Mouse (Mus musculus) retina, embryonic 14.5 days (tissue): ENCODE data around the gene Vkorc1l1.
"Not testable (repeated sequence)": the region's sequence is repeated elsewhere in the genome, so short reads cannot be mapped to it uniquely, and the experiment has no call there.

Experiments used
- DNase-seq: peaks from one replicate; pipeline ENCODE4 v3.0.0-alpha.2; 2015; ENCODE audit warnings: low spot score

Gene Vkorc1l1

DNA sequence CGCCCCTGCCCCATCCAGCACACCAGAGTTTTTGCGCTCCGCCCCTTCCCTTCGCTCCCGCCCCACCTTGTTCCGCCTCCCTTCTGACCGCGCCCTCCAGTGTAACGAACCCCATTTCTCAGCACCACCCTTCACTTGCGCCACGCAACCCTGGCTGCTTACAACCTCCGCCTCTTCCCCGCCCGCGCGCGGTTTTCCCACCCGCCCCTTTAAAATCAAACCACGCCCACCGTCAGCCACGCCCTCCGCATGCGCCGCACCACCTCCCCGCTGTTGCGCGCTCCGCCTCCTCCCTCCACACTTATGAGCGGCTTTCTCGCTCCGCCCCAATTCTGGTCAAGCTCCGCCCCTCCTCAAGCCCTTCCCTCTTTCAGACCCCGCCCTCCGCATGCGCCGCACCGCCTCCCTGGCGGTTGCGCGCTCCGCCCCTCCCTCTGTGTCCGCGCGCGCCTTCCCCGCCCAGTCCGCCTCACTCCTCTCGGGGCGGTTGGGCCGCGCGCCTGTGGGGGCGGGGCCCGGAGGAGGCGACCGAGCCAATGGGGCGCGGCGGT, at the start of gene Vkorc1l1:
Gene Vkorc1l1 (plus strand): TSS at position 476 of the 551 bp plus-strand sequence.
- DNase-seq, result peak; percentile 99

DNA sequence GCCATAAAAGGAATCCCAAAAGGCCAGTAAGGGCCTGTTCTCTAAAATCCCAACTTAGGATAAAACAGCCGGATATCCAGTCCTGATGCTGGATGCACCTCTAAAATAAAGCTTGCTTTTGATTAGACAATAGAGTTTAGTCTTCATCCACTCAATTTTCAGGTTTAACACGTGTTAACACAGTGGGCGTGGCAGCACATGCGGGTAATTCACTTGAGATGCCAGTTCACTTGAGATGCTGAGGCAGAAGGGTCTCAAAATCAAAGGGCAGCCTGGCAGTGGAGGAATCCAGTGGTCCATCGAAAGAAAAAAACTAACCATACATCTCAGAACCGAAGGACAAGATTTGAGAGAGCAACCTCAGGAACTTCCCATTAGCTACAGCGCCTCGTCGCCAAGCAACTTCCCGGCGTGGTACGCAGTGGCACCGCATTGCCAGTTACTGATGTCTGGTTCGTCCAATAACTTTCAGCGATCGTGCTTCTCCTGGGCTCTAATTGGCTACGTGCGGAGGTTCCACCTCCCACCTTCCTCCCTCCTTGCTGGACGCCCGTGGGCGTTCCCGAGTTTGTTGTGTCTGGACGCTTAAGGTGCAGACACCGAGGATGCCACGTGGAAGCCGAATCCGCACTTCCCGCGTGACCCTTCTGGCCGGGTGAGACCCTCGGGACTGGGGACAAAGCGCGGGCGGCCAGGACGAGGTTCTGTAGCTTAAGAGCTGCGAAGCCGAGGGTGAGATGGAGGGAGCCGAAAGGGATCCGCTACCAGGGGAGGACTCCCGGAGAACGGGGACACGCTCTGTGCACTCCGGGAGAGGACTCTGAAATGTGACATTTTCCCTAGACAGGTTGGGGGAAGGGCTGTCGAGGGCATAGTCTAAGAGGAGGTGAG, 46.3 kb upstream of the Vkorc1l1 start, which contains the start of gene Zbed5:
Gene Zbed5 (plus strand): TSS at position 526 of the 891 bp plus-strand sequence.
- peak; percentile 97 for DNase-seq

DNA sequence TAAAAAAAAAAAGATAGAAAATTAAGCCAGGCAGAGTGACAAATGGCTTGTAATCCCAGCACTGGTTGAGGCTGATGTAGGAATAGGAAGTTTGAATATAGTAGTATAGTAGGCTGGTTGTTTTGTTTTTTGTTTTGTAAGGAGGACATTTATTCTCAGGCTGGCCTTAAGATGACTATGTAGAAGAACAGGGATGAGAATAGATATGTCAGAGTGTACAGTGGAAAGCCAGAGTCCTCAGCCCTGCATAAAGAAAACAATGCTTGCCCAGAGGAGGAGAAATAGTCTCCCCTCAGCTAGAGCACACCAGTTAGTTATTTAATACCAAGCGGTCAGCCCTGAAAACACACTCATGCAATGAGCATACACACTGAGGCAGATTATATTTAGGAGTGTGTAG, 43.3 kb upstream of the Vkorc1l1 start, which contains the start of gene Phkg1:
Gene Phkg1 (minus strand): TSS at position 101 of the 400 bp plus-strand sequence.
- no peak for DNase-seq

DNA sequence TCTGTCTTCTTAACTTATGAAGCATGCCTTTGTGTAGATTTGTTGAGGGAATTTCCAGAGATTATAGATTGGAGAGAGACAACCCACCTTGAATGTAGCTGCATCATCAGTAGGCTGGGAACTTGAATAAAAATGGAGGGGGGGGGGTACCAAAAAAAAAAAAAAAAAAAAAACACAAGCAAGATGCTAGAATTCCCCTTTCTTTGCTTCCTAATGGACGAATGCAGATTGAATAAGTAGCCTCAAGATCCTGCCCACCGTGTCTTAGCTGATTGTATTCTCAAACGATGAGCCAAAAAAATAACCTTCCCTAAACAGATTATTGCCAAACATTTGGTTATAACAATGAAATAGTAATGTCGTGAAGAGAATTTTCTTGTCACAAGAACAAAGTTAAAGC, 34.0 kb upstream of the Vkorc1l1 start:
- no peak for DNase-seq

DNA sequence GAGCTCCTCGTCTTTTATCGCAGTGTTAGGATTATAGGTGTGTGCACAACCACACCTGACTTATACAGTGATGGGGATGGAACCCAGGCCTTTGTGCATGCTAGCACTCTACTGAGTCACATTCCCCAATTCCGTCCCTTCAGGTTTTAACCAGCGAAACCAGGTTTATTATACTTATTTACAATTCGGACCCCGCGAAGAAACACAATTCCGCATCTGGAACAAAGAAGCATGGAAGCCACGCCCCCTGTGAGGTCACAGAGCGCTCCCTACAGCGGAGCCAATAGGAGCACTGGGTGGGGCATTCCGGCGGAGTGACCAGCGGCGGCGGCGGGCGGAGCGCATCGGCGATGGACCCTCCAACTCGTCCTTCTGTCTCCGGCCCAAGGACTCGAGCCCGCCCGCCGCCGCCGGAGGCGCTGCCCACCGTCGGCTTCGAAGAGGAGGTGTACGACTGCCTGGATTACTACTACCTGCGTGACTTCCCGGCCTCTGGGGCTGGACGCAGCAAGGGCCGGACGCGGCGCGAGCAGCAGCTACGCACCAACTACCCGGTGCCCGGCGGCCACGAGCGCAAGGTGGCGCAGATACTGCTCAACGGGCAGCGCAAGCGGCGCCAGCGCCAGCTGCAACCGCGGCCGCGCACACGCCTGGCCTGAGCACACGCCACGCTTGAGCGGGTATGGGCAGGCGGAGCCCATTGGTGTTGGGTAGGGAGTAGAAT, 33.4 kb upstream of the Vkorc1l1 start, which contains the start of gene Nupr1l:
Gene Nupr1l (plus strand): TSS at position 299 of the 724 bp plus-strand sequence.
- DNase-seq, result peak; percentile 97

DNA sequence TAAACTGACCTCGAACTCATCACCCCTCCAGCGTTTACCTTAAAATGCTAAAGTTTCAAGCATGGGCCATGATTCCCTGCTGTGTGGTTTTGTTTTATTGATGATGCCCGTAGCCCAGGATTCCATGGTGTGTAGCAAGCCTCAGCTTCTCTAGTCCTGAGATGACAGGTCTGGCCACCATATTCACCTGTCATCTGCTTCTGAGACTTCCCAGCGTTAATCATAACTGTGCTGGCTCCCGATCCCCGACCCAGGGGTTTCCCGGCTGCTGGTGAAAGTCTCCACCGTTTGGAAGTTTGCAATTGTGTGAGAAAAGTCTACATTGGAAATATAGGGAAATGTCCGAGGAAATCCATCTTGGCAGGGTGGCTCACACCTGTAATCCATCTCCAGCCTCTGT, 32.6 kb upstream of the Vkorc1l1 start:
- no peak for DNase-seq

DNA sequence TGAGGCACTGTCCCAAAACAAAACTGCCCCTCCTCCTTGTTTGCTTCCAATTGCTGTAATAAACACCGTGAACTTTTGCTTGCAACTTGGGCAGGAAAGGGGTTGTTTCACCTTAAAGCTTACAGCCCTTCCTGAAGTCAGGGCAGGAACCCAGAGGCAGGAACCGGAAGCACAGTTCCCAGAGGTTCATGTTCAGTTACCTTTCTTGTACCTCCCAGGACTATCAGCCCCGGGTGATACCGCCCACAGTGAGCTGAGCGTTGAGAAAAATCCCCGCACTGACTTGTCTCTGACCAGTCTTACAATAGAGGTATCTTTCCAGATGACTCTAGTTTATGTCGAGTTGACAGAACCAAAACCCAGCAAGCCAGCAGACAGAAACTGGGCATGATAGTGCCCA, 32.2 kb upstream of the Vkorc1l1 start:
- DNase-seq, result no peak

DNA sequence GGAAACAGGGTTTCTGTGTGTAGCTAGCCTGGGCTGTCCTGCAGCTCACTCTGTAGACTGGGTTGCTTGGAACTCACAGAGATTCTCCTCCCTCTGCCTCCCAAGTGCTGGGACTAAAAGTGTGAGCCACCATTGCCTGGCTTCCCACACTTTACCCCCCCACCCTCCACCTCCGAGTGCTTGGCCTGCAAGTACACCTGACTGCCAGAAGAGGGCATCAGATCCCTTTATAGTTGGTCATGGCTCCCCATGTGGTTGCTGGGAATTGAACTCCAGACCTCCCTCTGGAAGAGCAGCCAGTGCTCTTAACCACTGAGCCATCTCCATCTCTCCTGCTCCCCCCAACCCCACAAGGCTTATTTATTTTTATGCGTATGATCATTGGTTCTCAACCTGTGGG, 27.7 kb upstream of the Vkorc1l1 start:
- DNase-seq, result peak; percentile 42

DNA sequence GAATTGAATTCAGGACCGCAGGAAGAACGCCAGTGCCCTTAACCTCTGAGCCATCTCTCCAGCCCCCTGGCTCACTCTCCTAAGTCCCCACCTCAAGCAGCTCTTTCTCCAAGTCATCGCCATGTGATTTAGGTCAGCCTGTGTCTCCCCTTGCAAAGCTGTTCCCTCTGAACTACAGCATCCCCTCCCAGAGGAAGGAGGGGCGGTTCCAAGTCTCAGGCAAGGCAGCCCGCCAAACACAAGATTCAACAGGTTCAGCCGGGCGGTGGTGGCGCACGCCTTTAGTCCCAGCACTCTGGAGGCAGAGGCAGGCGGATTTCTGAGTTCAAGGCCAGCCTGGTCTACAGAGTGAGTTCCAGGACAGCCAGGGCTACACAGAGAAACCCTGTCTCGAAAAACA, 26.3 kb upstream of the Vkorc1l1 start:
- not testable (repeated sequence) for DNase-seq

DNA sequence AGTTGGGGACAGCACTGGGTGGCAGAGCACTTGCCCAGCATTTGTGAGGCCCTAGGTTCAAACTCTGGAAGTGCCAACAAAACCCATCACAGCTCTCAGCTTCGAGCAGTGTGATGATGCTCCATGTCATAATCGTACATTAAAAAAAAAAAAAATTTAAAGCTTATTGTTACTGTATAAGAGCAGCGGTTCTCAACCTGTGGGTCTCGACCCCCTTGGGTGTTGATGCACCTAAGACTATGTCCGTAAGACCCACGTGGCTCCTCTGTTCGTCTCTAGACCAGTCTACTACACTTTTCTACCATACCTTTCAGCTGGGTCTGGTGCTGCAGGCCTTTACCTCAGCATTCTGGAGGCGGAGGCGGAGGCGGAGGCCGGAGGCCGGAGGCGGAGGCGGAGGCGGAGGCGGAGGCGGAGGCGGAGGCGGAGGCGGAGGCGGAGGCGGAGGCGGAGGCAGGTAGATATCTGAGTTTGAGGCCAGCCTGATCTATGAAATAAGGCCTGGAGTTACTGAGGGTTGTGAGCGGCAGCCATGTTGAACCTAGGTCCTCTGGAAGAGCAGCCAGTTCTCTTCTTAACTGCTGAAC, 23.6 kb upstream of the Vkorc1l1 start:
- DNase-seq, result no peak

DNA sequence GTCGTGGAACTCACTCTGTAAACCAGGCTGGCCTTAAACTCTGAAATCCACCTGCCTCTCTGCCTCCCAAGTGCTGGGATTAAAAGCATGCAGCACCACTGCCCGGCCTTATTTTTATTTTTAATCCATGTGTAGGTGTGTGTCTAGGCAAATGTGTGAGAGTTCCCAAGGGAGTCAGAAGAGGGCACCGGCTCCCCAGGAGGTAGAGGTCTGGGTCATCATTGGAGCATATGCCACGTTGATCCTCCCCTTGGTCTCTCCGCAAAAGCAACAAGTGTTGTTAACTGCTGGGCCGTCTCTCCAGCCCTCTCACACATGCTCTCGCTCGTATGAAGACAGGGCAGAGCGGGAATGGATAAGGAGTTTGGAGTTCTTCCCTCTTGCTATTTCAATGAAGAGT, 23.0 kb upstream of the Vkorc1l1 start:
- no peak for DNase-seq

DNA sequence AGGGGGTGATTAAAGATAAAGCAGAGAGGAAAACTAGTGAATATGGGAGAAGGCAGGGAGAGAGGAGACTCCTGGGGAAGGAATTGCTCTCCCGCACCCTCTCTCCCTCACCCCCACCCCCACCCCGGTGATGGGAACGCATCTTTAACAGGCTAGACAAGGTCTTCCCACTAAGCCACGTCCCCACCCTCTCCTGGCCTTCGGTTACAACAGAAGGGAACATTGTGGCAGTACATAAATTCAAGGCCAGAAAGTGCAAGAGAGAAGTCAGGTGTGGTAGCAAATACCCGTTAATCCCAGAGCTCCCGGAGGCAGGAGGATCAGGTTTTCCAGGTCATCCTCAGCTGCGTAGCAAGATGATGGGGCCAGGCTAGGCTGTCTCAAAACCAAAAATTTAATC, 22.4 kb upstream of the Vkorc1l1 start:
- DNase-seq, result no peak

DNA sequence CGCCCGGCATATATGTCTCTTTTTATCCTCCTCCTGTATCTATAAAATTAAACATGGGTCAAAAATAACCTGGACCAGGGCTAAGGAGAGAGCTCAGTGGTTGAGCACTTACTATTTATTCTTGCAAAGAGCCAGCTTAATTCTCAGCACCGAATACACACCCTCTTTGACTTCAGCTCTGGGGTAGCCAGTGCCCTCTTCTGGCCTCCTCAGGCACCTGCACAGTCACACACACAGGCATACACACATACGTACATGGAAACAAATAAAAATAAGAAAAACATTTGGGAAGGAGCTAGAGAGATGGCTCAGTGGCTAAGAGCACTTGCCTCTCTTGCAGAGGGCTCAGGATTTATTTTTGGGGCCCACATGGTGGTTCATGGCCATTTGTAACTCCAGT, 19.8 kb upstream of the Vkorc1l1 start:
- no peak for DNase-seq

DNA sequence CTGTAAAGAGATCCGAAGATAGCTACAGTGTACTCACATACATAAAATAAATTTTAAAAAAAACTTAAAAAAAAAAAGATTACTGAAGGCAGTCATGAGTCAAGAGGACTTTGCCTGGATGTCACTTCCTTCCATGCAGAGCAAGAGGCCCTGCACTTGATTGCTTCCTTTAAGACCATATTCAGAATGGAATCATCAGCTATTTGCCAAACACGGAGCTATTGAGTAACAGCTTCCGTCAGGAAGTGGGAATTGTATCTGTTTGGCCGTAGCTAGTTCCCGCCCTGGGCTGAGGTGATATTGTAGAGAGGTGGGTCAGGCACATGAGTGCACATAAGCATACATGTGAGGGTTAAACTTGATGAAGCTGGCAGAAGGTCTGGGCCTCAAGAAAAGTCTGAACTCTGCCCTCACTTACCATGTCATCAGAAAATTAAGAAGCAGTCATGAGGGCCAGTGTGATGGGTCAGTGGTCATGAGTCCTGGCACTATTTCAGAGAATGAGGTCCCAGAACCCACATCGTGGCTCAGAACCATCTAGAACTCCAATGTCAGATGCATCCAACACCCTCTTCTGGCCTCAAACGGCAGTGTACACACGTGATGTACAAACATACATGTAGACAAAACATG, 16.8 kb upstream of the Vkorc1l1 start:
- DNase-seq, result no peak

DNA sequence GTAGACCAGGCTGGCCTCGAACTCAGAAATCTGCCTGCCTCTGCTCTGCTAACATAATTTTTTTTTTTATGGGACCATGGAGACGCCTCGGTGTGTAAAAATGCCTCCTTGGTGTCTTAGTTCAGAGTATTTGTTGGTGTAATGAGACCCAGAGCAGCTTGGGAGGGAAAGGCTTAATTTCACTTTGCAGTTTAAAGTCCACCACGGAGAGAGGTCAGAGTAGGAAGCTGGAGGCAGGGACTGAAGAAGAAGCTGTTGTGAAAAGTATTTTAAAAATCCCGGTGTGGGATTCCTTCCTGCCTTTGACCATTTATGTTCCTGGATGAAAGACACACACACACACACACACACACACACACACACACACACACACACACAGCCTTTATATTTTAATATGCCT, 15.8 kb upstream of the Vkorc1l1 start:
- DNase-seq, result no peak

DNA sequence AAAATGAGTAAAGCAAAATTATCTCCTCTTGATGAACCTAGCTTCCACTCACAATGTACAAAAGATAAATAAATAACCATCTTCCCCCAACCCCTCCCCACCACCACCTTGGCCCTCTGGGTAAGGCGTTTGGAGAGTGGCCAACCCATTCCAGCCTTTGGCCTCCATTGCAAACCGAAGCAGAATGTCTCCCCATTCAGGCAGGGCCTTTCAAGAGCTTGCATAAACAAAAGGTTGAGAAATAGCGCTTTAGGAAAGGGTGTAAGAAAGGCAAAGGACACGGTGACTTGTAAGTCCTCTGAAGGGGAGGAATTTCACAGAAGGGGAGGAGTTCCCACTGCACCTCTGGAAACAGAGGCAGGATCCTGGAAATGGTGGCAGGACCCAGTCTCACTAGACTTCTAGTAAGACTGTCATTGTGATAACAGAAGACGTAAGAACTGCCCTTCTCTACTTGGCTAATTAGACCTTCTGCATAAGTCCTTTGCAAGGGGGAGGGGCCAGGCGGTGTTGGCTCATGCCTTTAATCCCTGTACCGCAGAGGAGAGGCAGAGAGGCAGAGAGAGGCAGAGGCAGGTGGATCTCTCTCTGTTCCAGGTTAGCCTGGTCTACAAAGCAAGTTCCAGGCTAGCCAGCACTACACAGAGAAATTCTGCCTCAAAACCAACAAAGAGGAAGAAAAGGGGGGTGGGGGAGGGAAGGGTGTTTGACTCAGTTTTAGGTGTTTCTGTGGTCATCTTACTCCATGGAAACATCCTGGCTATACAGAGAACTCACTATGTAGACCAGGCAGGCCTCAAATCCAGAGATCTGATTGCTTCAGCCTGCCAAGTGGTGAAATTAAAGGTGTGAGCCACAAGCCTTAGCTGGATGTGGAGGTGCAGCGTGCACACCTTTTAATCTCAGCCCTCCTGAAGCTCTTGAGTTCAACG, 11.6 kb upstream of the Vkorc1l1 start:
- DNase-seq, result no peak

DNA sequence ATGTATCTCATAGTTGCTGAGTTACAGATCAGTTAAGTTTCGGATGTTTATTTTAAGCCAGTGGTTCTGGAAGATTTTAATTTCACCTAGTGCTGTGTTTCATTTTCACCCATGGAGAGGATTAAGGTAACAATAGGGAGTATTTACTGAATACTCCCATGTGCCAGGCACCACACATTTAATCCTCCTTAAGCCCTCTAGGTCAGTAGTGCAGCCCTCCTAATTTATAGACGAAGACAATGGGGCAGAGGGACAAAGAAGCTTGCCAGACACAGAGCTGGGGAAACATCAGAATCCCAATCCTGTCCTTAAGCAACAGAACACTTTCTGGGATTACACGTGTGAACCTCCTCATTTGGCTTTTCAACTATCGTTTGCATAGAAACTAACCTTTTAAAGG, 4.8 kb upstream of the Vkorc1l1 start:
- DNase-seq, result peak; percentile 3

DNA sequence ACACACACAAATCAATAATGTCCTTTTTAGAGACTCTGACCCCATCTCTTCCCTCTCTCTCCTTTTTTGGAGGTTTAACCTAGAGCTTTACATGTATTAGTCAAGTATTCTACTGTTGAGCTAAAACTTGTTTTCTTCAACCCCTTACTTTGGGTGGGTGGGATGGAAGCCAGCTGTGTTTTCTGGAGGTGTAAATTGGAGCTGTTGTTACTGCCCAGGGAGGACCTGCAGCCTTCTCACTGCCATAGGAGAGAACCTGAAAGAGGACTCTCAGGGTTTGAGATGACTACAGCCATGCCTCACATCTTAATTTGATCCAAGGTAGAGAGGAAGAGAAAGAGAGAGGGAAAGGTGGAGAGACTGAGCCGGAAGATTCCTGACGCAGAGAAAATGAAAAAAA, 1.5 kb upstream of the Vkorc1l1 start:
- DNase-seq, result no peak

DNA sequence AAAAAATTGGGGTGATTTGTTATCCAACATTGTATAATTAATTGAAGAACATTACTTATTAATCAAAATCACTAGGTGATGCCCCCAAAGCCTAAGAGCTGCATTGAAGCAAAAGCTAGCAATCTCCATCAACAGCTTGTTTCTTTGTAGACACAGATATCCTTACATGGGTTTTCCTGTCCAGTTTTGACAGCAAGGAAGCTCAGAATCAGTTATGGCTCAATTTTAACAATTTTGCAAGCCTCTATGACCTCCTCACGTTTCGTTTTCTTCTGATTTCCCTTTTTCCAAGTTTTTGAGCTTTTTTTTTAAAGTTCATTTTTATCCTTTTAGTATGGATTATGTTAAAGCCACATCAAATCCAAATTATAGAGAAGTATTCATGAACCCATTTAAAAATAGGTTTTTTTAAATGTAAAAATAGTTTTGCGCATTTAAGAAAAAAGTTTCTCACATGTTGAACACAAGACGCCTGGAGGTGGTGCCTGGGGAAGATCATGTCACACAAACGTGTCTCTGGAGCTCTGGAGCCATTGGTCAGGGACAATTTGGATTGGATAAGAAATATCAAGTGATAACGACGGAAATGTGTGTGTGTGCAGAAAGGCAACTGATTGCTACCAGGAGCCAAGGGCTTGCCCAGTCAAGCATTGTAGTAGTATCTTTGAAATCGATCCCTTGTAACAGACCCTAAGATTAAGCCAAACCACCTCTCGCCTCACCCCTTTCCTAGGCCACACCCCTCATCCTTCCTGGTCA, 855 bp upstream of the Vkorc1l1 start:
- DNase-seq, result no peak
